8 mouse cellular contexts compared by ENCODE assay signal in the genomic region with DNA sequence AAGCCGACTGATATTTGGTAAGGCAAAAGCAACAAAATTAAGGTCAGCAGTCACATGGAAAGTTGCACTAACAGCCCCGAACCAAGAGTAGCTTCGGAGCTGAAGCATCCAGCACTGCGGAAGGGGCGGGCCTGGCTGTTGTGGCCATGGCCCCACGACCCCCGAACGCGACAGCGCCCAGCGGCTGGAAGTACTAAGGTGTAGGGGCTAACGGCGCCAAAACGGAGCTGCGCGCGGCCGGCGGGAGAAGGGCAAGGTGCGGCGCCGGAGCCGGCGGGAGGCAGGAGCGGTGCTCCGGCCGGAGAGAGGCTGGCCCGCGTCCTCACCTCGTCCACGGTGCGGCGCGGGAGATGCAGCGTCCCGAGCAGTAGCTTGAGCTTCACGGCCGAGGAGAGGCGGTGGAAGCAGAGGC. TPM values are rescaled to one million over a fixed set of nuclear protein-coding genes. Genes with fewer than 3 reads are reported as not detected.
A peak's percentile ranks its signal among the peaks of the same experiment; 100 is the strongest.
DNase-seq lines count a peak whose midpoint lies in the region; ATAC-seq lines count a peak whose summit lies in the region.

No protein-coding gene starts in this region.

- under 1% methylated on average over 39 of the region's 39 CpGs for WGBS in embryonic facial prominence, embryonic 11.5 days
- under 1% methylated on average over 39 of the region's 39 CpGs for WGBS in intestine, embryonic 16.5 days
- under 1% methylated on average over 39 of the region's 39 CpGs for WGBS in midbrain, embryonic 14.5 days

- peaks cover 37% of the 10 kb centered on the region for H3K36me3 ChIP-seq in erythroblast, embryonic 14.5 days (ENCODE audit: control insufficient read depth)
- no peaks in the 10 kb centered on the region; the same call in 1 of the 2 replicates for H3K36me3 ChIP-seq in embryonic facial prominence, embryonic 11.5 days (replicated peaks; ENCODE audit: control insufficient read depth, insufficient read depth, low read depth, low read length)
- no peaks in the 10 kb centered on the region for H3K36me3 ChIP-seq in intestine, embryonic 16.5 days (ENCODE audit: control insufficient read depth, insufficient read depth, low read length)
- H3K36me3 ChIP-seq in midbrain, embryonic 14.5 days (ENCODE audit: control insufficient read depth, insufficient read depth, low read length): 0 out of 2 replicates have a peak, but pooled peaks cover 4% of the 10 kb centered on the region

- H3K4me3 ChIP-seq in erythroblast, embryonic 14.5 days (replicated peaks): peak overlapping the region; percentile 79
- H3K4me3 ChIP-seq in embryonic facial prominence, embryonic 11.5 days (ENCODE audit: low read depth, low read length): peak overlapping the region; percentile 80
- peak overlapping the region; percentile 94 for H3K4me3 ChIP-seq in intestine, embryonic 16.5 days (ENCODE audit: low read length)
- H3K4me3 ChIP-seq in midbrain, embryonic 14.5 days (replicated peaks; ENCODE audit: low read depth, low read length): peak overlapping the region; percentile 84

- peak overlapping the region; percentile 85 for H3K27ac ChIP-seq in embryonic facial prominence, embryonic 11.5 days (replicated peaks; ENCODE audit: low read depth, low read length)
- peak overlapping the region; percentile 92 for H3K27ac ChIP-seq in intestine, embryonic 16.5 days (ENCODE audit: low read length)
- peak overlapping the region; percentile 95 for H3K27ac ChIP-seq in midbrain, embryonic 14.5 days (replicated peaks; ENCODE audit: low read depth, low read length)

- H3K27me3 ChIP-seq in erythroblast, embryonic 14.5 days (ENCODE audit: control insufficient read depth): no peaks in the 10 kb centered on the region; the same call in 1 of the 2 replicates
- H3K27me3 ChIP-seq in embryonic facial prominence, embryonic 11.5 days (ENCODE audit: control insufficient read depth, insufficient read depth, low read length): no peaks in the 10 kb centered on the region
- no peaks in the 10 kb centered on the region for H3K27me3 ChIP-seq in intestine, embryonic 16.5 days (replicated peaks; ENCODE audit: control insufficient read depth, insufficient read depth, low read length)
- H3K27me3 ChIP-seq in midbrain, embryonic 14.5 days (ENCODE audit: control insufficient read depth, insufficient read depth, low read length): no peaks in the 10 kb centered on the region

- H3K4me1 ChIP-seq in erythroblast, embryonic 14.5 days (ENCODE audit: control insufficient read depth): peaks cover 50% of the 10 kb centered on the region
- no peaks in the 10 kb centered on the region for H3K4me1 ChIP-seq in embryonic facial prominence, embryonic 11.5 days (ENCODE audit: control insufficient read depth, insufficient read depth, low read length)
- peaks cover 11% of the 10 kb centered on the region for H3K4me1 ChIP-seq in intestine, embryonic 16.5 days (ENCODE audit: control insufficient read depth, insufficient read depth, low read length)
- H3K4me1 ChIP-seq in midbrain, embryonic 14.5 days (ENCODE audit: control insufficient read depth, insufficient read depth, low read length): peaks cover 24% of the 10 kb centered on the region

- ATAC-seq in erythroblast, adult 5-6 weeks (replicated peaks; ENCODE audit: low FRiP score, poor library complexity, severe bottlenecking): no peak
- ATAC-seq in embryonic facial prominence, embryonic 11.5 days (replicated peaks; ENCODE audit: insufficient number of reproducible peaks, low FRiP score, low TSS enrichment, low read depth): peak; percentile 49
- ATAC-seq in intestine, embryonic 16.5 days: peak; percentile 78
- peak; percentile 79 for ATAC-seq in midbrain, embryonic 14.5 days (ENCODE audit: low FRiP score, low TSS enrichment)

- DNase-seq in 416B (ENCODE audit: low read depth): peak; percentile 51
- peak; percentile 68 for DNase-seq in embryonic facial prominence, embryonic 11.5 days (ENCODE audit: low spot score)
- no peak for DNase-seq in midbrain, embryonic 14.5 days
- DNase-seq in cerebellum, adult 18-20 months: no peak
- DNase-seq in retina, embryonic 14.5 days (ENCODE audit: low spot score): no peak

- peak overlapping the region; percentile 44 for H3K4me2 ChIP-seq in embryonic facial prominence, embryonic 11.5 days (ENCODE audit: low read depth, low read length)
- peak overlapping the region; percentile 56 for H3K4me2 ChIP-seq in intestine, embryonic 16.5 days (ENCODE audit: low read depth, low read length)
- peak overlapping the region; percentile 62 for H3K4me2 ChIP-seq in midbrain, embryonic 14.5 days (ENCODE audit: low read length)

- H3K9me3 ChIP-seq in erythroblast, embryonic 14.5 days (ENCODE audit: control insufficient read depth, low read length): peaks cover 20% of the 10 kb centered on the region
- no peaks in the 10 kb centered on the region; the same call in 1 of the 2 replicates for H3K9me3 ChIP-seq in embryonic facial prominence, embryonic 11.5 days (replicated peaks; ENCODE audit: control insufficient read depth, low read length)
- H3K9me3 ChIP-seq in intestine, embryonic 16.5 days (ENCODE audit: control insufficient read depth, low read length): no peaks in the 10 kb centered on the region
- H3K9me3 ChIP-seq in midbrain, embryonic 14.5 days (ENCODE audit: control insufficient read depth, low read length): no peaks in the 10 kb centered on the region

- peak overlapping the region; percentile 91 for H3K9ac ChIP-seq in embryonic facial prominence, embryonic 11.5 days (replicated peaks; ENCODE audit: low read length)
- H3K9ac ChIP-seq in intestine, embryonic 16.5 days (ENCODE audit: low read depth, low read length): peak overlapping the region; percentile 94
- peak overlapping the region; percentile 70 for H3K9ac ChIP-seq in midbrain, embryonic 14.5 days (replicated peaks; ENCODE audit: low read length)

RNA-seq across cellular contexts. Expression of a gene that starts 0.5 kb away (rescaled TPM):
- 3.2 and 4.0 TPM in 2 replicates for polyA plus RNA-seq in erythroblast, embryonic 14.5 days (2012)
- 11.9 and 14.6 TPM in 2 replicates for total RNA-seq in erythroblast, adult 5-6 weeks (2015; ENCODE audit: low replicate concordance)
- 6.1 and 13.0 TPM in 2 replicates for total RNA-seq in erythroblast, adult 5-6 weeks (2017; ENCODE audit: low replicate concordance)
- 57.7 and 63.7 TPM in 2 replicates for polyA plus RNA-seq in embryonic facial prominence, embryonic 11.5 days (2014; fragmentation: Nextera tagmentation; extraction: Ambion mirVana)
- polyA plus RNA-seq in intestine, embryonic 16.5 days (2015; fragmentation: Nextera tagmentation; extraction: Ambion mirVana): 44.1 and 48.8 TPM in 2 replicates
- polyA plus RNA-seq in midbrain, embryonic 14.5 days (2014; fragmentation: Nextera tagmentation; extraction: Ambion mirVana): 37.6 and 41.4 TPM in 2 replicates

RNA-seq across cellular contexts. Expression of a gene that starts 47.5 kb away (rescaled TPM):
- polyA plus RNA-seq in erythroblast, embryonic 14.5 days (2012): 0.15 TPM in 1 of 2 replicates, not detected in the other
- not detected in 2 replicates for total RNA-seq in erythroblast, adult 5-6 weeks (2015; ENCODE audit: low replicate concordance)
- total RNA-seq in erythroblast, adult 5-6 weeks (2017; ENCODE audit: low replicate concordance): 1.5 and 3.1 TPM in 2 replicates
- 164 and 166 TPM in 2 replicates for polyA plus RNA-seq in embryonic facial prominence, embryonic 11.5 days (2014; fragmentation: Nextera tagmentation; extraction: Ambion mirVana)
- polyA plus RNA-seq in intestine, embryonic 16.5 days (2015; fragmentation: Nextera tagmentation; extraction: Ambion mirVana): 44.5 and 54.0 TPM in 2 replicates
- polyA plus RNA-seq in midbrain, embryonic 14.5 days (2014; fragmentation: Nextera tagmentation; extraction: Ambion mirVana): 456 and 786 TPM in 2 replicates

Comparison
In these comparisons a context has a peak if more than half of its experiments do, and no peak if none do; other contexts are left out.
1. DNase-seq: peak in 416B (single experiment) and embryonic facial prominence, embryonic 11.5 days (single experiment); none in midbrain, embryonic 14.5 days (single experiment), cerebellum, adult 18-20 months (0 of 2) and retina, embryonic 14.5 days (single experiment).
2. RNA of a gene that starts 47.5 kb away (polyA plus RNA-seq): 456 to 786 TPM in midbrain, embryonic 14.5 days, 164 to 166 TPM in embryonic facial prominence, embryonic 11.5 days and 44.5 to 54.0 TPM in intestine, embryonic 16.5 days; 0.15 TPM in erythroblast, embryonic 14.5 days; every median in the first group is over 10 times any median in the second.
3. Peak in every context shown above with its lines, with median percentiles within 50 percentile points of each other: H3K4me3 ChIP-seq, H3K27ac ChIP-seq, H3K4me2 ChIP-seq and H3K9ac ChIP-seq.